ENCODE assay signal across 18 mouse cellular contexts in genomic region chr4:129009521-129009920, GRCm38 (mm10). TPM values are rescaled to one million over a fixed set of nuclear protein-coding genes. Genes with fewer than 3 reads are reported as not detected.
DNase-seq lines count a peak whose midpoint lies in the region; ATAC-seq lines count a peak whose summit lies in the region.
"Had no signal": no experiment of that assay in that cellular context is flagged by ENCODE, and none has a peak within 500 bp of the region (broad histone marks: within the 10 kb centered on the region; RNA-seq: fewer than 3 reads in every experiment).

No protein-coding gene starts in this region.

- no peak for DNase-seq in heart, adult 9 months (ENCODE audit: low spot score in 2 of 2)
- no peak for DNase-seq in kidney, adult 18-20 months
- DNase-seq in MN1 (ENCODE audit: low spot score) = peak; percentile 73
- DNase-seq in cerebellum, adult 9-11 months = no peak
- DNase-seq: adrenal gland, adult 8-10 months; cerebellum, adult 8-10 months; embryo, embryonic 11 days; lung, postnatal 36 days; midbrain, embryonic 14.5 days; right cerebral cortex, postnatal 14 days had no signal

- 57% methylated on average over 5 of the region's 5 CpGs for WGBS in heart, embryonic 12.5 days
- WGBS in kidney, embryonic 15.5 days = 32% methylated on average over 5 of the region's 5 CpGs
- 98% methylated on average over 5 of the region's 5 CpGs for WGBS in macrophage (ENCODE audit: missing documents)

- peaks cover 44% of the 10 kb centered on the region for H3K4me1 ChIP-seq in heart, embryonic 12.5 days (replicated peaks)
- peaks cover 28% of the 10 kb centered on the region for H3K4me1 ChIP-seq in kidney, embryonic 15.5 days
- H3K4me1 ChIP-seq: liver, embryonic 15.5 days had no signal

- H3K27ac ChIP-seq in heart, embryonic 12.5 days (ENCODE audit: poor library complexity, severe bottlenecking) = peak overlapping the region; percentile 29; the same call in 1 of the 2 replicates
- H3K27ac ChIP-seq in kidney, embryonic 15.5 days = peak overlapping the region; percentile 76
- H3K27ac ChIP-seq in macrophage = peak overlapping the region; percentile 64
- H3K27ac ChIP-seq: forebrain, embryonic 13.5 days; hindbrain, embryonic 14.5 days; liver, embryonic 15.5 days had no signal

- no peak overlapping the region for H3K4me2 ChIP-seq in heart, embryonic 12.5 days
- H3K4me2 ChIP-seq in kidney, embryonic 15.5 days = no peak overlapping the region
- H3K4me2 ChIP-seq: forebrain, embryonic 13.5 days; hindbrain, embryonic 14.5 days; liver, embryonic 15.5 days had no signal

- H3K79me2 ChIP-seq in macrophage (ENCODE audit: inconsistent target) = peaks cover 17% of the 10 kb centered on the region; the same call in 1 of the 2 replicates

- H3K9me3 ChIP-seq in heart, embryonic 12.5 days (replicated peaks) = no peaks in the 10 kb centered on the region
- H3K9me3 ChIP-seq in kidney, embryonic 15.5 days (replicated peaks) = no peaks in the 10 kb centered on the region
- H3K9me3 ChIP-seq: forebrain, embryonic 13.5 days; G1E; liver, embryonic 15.5 days had no signal

- no peaks in the 10 kb centered on the region for H3K27me3 ChIP-seq in heart, embryonic 12.5 days (replicated peaks)
- no peaks in the 10 kb centered on the region for H3K27me3 ChIP-seq in kidney, embryonic 15.5 days
- H3K27me3 ChIP-seq: forebrain, embryonic 13.5 days; liver, embryonic 15.5 days had no signal

- peaks cover 60% of the 10 kb centered on the region for H3K36me3 ChIP-seq in heart, embryonic 12.5 days
- peaks cover 65% of the 10 kb centered on the region for H3K36me3 ChIP-seq in kidney, embryonic 15.5 days
- peaks cover 5% of the 10 kb centered on the region; the same call in 1 of the 2 replicates for H3K36me3 ChIP-seq in macrophage (ENCODE audit: inconsistent target)

- no peak for ATAC-seq in heart, embryonic 12.5 days (ENCODE audit: insufficient number of reproducible peaks, low FRiP score)
- peak; percentile 60 for ATAC-seq in kidney, embryonic 15.5 days (replicated peaks; ENCODE audit: low FRiP score)
- ATAC-seq: forebrain, embryonic 13.5 days; intestine, embryonic 16.5 days had no signal

- H3K9ac ChIP-seq in heart, embryonic 12.5 days = no peak overlapping the region
- H3K9ac ChIP-seq in kidney, embryonic 15.5 days = no peak overlapping the region
- H3K9ac ChIP-seq: forebrain, embryonic 13.5 days; hindbrain, embryonic 14.5 days; liver, embryonic 15.5 days had no signal

- no peak overlapping the region for H3K4me3 ChIP-seq in heart, embryonic 12.5 days
- H3K4me3 ChIP-seq in kidney, embryonic 15.5 days (replicated peaks) = no peak overlapping the region
- H3K4me3 ChIP-seq in macrophage (ENCODE audit: inconsistent target) = no peak overlapping the region
- H3K4me3 ChIP-seq: forebrain, embryonic 13.5 days; liver, embryonic 15.5 days had no signal

RNA-seq across cellular contexts. Expression of gene Ak2, which starts 17.8 kb away (rescaled TPM):
- 164 and 167 TPM in 2 replicates for polyA plus RNA-seq in heart, embryonic 12.5 days (2016; fragmentation: Nextera tagmentation; extraction: Ambion mirVana)
- polyA plus RNA-seq in kidney, embryonic 15.5 days (2015; fragmentation: Nextera tagmentation; extraction: Ambion mirVana) = 224 and 231 TPM in 2 replicates
- 100 to 1,000 TPM in 1 of 26 experiments, 10 to 100 TPM in 25; 36.7 to 102 (median 78.7) TPM for total RNA-seq in macrophage (2018; cell fraction: chromatin; rRNA removed)
- 100 to 1,000 TPM in 4 of 26 experiments, 10 to 100 TPM in 22; 56.1 to 106 (median 81.4) TPM for total RNA-seq in macrophage (2018; cell fraction: cytosol; rRNA removed)
- 100 to 1,000 TPM in 2 of 26 experiments, 10 to 100 TPM in 24; 53.5 to 105 (median 79.1) TPM for total RNA-seq in macrophage (2018; cell fraction: nucleus; rRNA removed)
- 63.1 to 68.1 TPM (median 64.7 TPM) in 3 replicates for polyA plus RNA-seq in macrophage (2018)

RNA-seq across cellular contexts. Expression of gene Azin2, which starts 47.3 kb away (rescaled TPM):
- 6.8 and 7.4 TPM in 2 replicates for polyA plus RNA-seq in heart, embryonic 12.5 days (2016; fragmentation: Nextera tagmentation; extraction: Ambion mirVana)
- polyA plus RNA-seq in kidney, embryonic 15.5 days (2015; fragmentation: Nextera tagmentation; extraction: Ambion mirVana) = 19.4 and 20.3 TPM in 2 replicates
- 10 to 100 TPM in 21 of 26 experiments, 1 to 10 TPM in 5; 3.2 to 17.5 (median 11.2) TPM for total RNA-seq in macrophage (2018; cell fraction: chromatin; rRNA removed)
- 1 to 10 TPM; 1.2 to 3.2 (median 2.2) TPM for total RNA-seq in macrophage (2018; cell fraction: cytosol; rRNA removed)
- 10 to 100 TPM in 10 of 26 experiments, 1 to 10 TPM in 16; 2.9 to 20.7 (median 7.8) TPM for total RNA-seq in macrophage (2018; cell fraction: nucleus; rRNA removed)
- 1.1 to 4.3 TPM (median 1.8 TPM) in 3 replicates for polyA plus RNA-seq in macrophage (2018)
- total RNA-seq: G1E had no signal
- polyA plus RNA-seq: G1E had no signal

RNA-seq across cellular contexts. Expression of gene Rnf19b, which starts 48.5 kb away (rescaled TPM):
- 8.1 and 8.2 TPM in 2 replicates for polyA plus RNA-seq in heart, embryonic 12.5 days (2016; fragmentation: Nextera tagmentation; extraction: Ambion mirVana)
- polyA plus RNA-seq in kidney, embryonic 15.5 days (2015; fragmentation: Nextera tagmentation; extraction: Ambion mirVana) = 7.1 TPM in 2 replicates
- 100 to 1,000 TPM in 23 of 26 experiments, 10 to 100 TPM in 3; 43.8 to 854 (median 239) TPM for total RNA-seq in macrophage (2018; cell fraction: chromatin; rRNA removed)
- total RNA-seq in macrophage (2018; cell fraction: cytosol; rRNA removed) = 100 to 1,000 TPM in 21 of 26 experiments, 10 to 100 TPM in 5; 61.2 to 599 (median 214) TPM
- total RNA-seq in macrophage (2018; cell fraction: nucleus; rRNA removed) = 100 to 1,000 TPM in 23 of 26 experiments, 10 to 100 TPM in 3; 42.1 to 649 (median 369) TPM
- polyA plus RNA-seq in macrophage (2018) = 46.8 to 75.4 TPM (median 72.8 TPM) in 3 replicates
